Mouse (Mus musculus): ENCODE measurements around the gene Tmtc2.

GRCm38 (mm10) chr10:105542081-105542480 lies 32.2 kb downstream of the Tmtc2 start:
- TF ChIP-seq POLR2A (IDR thresholded peaks at IDR 0.05; ENCODE audit: borderline replicate concordance, insufficient read depth, low read length) (no peak), CTCF (IDR thresholded peaks at IDR 0.05; ENCODE audit: borderline replicate concordance, insufficient read depth, low read depth, low read length) (no peak)
